Mouse (Mus musculus) heart, embryonic 13.5 days (tissue): ENCODE measurements around the gene Gucy1a1. TPM values are rescaled to one million over a fixed set of nuclear protein-coding genes. Genes with fewer than 3 reads are reported as not detected.

Experiments
- ATAC-seq: fragments of 200-750 bp; cut with Nextera tagmentation; 2 replicates; pipeline ENCODE4 v1.8.0; 2017; ENCODE audit warnings: moderate TSS enrichment; ENCODE audit not compliant: insufficient number of reproducible peaks, low FRiP score, low TSS enrichment; ENCODE audit errors: extremely low read depth
- H3K27ac ChIP-seq: fragments of 300-500 bp; sonication (generic); replicated peaks from 2 replicates; pipeline ENCODE4 v1.5.1; 2015; ENCODE audit warnings: moderate library complexity, mild to moderate bottlenecking, inconsistent platforms
- H3K27me3 ChIP-seq: fragments of 300-500 bp; sonication (generic); replicated peaks from 2 replicates; pipeline ENCODE4 v1.6.1; 2015; ENCODE audit warnings: mild to moderate bottlenecking, inconsistent platforms
- H3K36me3 ChIP-seq: fragments of 300-500 bp; sonication (generic); 2 replicates; pipeline ENCODE4 v1.6.1; 2015; ENCODE audit warnings: mild to moderate bottlenecking, inconsistent platforms
- H3K4me1 ChIP-seq: fragments of 300-500 bp; sonication (generic); 2 replicates; pipeline ENCODE4 v1.6.1; 2015; ENCODE audit warnings: inconsistent platforms
- H3K4me2 ChIP-seq: fragments of 300-500 bp; sonication (generic); 2 replicates; pipeline ENCODE4 v1.6.1; 2015; ENCODE audit warnings: inconsistent platforms, mild to moderate bottlenecking, moderate library complexity
- H3K4me3 ChIP-seq: fragments of 300-500 bp; sonication (generic); 2 replicates; pipeline ENCODE4 v1.5.1; 2015; ENCODE audit warnings: moderate library complexity, mild to moderate bottlenecking, inconsistent platforms
- H3K9ac ChIP-seq: fragments of 300-500 bp; sonication (generic); 2 replicates; pipeline ENCODE4 v1.6.1; 2015; ENCODE audit warnings: inconsistent platforms, mild to moderate bottlenecking, moderate library complexity
- H3K9me3 ChIP-seq: fragments of 300-500 bp; sonication (generic); 2 replicates; pipeline ENCODE4 v1.6.1; 2016; ENCODE audit warnings: inconsistent platforms
- WGBS: fragments of 180-500 bp; shearing (Covaris S2); methylation state at CpG from one replicate; pipeline ENCODE4 v1.1.7; 2015; ENCODE audit warnings: mixed read lengths; 5-methylcytosine and 5-hydroxymethylcytosine counted together
- polyA plus RNA-seq: library from polyadenylated mRNA; unstranded; fragments of >200 nt; fragmentation: Nextera tagmentation; extraction: Ambion mirVana; gene quantifications from 2 replicates; pipeline ENCODE4 v1.2.1, GENCODE M21; 2015

Gucy1a1 gene
- polyA plus RNA-seq, 1 experiment from 2014 or later = 54.2 TPM

DNA sequence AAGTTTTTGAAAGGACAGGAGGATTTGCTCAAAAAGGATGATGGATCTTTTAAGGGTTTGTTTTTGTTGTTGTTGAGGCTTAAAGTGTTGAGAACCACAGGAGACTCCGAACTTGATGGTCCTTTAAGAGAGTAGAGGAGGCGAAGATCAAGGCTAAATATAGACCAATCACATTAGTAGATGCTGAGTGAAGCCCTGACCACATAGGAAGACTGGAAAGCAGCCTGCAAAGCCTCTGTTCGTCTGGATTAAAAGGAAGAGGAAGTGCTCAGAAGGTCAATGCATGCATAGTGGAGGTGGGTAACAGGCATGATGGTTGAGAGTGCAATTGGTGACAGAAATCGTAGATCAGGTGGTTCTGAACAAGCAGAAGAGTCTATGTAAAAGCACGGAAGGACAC, 4.8 kb downstream of the Gucy1a1 start:
- H3K27me3 ChIP-seq = no peaks in the 10 kb centered on the region
- no peaks in the 10 kb centered on the region for H3K9me3 ChIP-seq
- peak overlapping the region; percentile 38 for H3K4me3 ChIP-seq
- H3K27ac ChIP-seq = peak overlapping the region; percentile 60
- ATAC-seq = no peak
- peak overlapping the region; percentile 64 for H3K4me2 ChIP-seq
- peaks cover 54% of the 10 kb centered on the region for H3K4me1 ChIP-seq
- peak overlapping the region; percentile 42 for H3K9ac ChIP-seq
- WGBS = 29% methylated on average over 5 of the region's 5 CpGs
- H3K36me3 ChIP-seq = no peaks in the 10 kb centered on the region

DNA sequence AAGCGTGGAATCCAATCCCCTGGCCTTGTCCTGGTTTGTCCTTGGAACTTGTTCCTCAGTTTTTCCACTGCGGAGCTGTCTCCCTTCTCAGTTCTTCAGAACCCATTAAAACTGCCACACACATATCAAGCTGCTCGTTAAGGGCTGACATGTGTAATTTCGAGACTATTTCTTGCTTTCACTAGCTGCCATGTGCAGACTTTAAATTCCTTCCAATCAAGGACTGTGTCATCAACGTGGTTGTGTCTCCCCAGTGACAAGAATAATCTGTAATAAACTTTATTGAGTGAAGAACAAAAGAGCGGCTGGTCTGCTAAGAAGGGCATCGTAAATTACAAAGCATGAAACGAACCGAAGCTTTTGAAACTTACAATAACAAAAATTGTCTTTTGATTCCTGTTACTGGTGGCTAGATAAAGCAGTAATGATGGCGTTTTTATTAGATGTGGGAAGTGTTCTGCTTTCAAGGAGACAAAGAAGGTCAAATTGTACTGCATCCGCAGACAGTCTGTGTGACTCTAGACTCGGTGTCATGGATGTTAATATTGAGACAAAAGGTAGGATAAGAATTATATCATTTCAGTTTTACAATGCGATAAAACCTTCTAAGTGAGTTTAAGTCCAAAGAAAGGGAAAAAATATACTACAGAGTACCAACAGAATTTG, 7.5 kb downstream of the Gucy1a1 start:
- no peak for ATAC-seq
- peak overlapping the region; percentile 44; the same call in 1 of the 2 replicates for H3K9ac ChIP-seq
- peaks cover 37% of the 10 kb centered on the region for H3K4me1 ChIP-seq
- H3K4me3 ChIP-seq = no peak overlapping the region
- H3K9me3 ChIP-seq = no peaks in the 10 kb centered on the region
- WGBS = 51% methylated on average over 13 of the region's 13 CpGs
- 0 out of 2 replicates have a peak, but pooled peaks cover 3% of the 10 kb centered on the region for H3K36me3 ChIP-seq
- H3K27ac ChIP-seq = peak overlapping the region; percentile 80
- H3K4me2 ChIP-seq = peak overlapping the region; percentile 20; the same call in 1 of the 2 replicates
- no peaks in the 10 kb centered on the region for H3K27me3 ChIP-seq

DNA sequence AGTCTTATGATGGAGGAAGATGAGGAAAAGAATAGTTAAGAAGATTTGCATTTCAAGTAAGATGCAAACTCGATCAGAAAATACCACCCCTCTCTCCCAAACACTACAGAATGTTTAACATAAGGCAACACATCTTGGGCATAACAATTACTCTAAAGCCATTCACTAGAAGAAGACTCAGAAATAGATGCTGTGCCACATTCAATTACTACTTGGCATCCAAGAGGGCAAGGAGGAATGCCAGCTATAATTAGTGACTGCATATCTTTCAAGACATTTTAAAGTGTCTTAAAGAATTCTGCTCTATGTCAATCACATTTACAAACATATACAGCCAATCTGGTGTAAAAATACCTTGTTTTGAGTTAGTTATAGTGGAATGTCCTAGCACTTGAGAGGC, 10.1 kb downstream of the Gucy1a1 start:
- Histone ChIP-seq H3K9me3 (no peaks in the 10 kb centered on the region), H3K27me3 (no peaks in the 10 kb centered on the region), H3K4me3 (no peak overlapping the region), H3K9ac (no peak overlapping the region), H3K4me2 (no peak overlapping the region), H3K4me1 (peaks cover 23% of the 10 kb centered on the region), H3K27ac (no peak overlapping the region), H3K36me3 (0 out of 2 replicates have a peak, but pooled peaks cover 3% of the 10 kb centered on the region)
- no peak for ATAC-seq
- 73% methylated on average over 1 of the region's 1 CpGs for WGBS

DNA sequence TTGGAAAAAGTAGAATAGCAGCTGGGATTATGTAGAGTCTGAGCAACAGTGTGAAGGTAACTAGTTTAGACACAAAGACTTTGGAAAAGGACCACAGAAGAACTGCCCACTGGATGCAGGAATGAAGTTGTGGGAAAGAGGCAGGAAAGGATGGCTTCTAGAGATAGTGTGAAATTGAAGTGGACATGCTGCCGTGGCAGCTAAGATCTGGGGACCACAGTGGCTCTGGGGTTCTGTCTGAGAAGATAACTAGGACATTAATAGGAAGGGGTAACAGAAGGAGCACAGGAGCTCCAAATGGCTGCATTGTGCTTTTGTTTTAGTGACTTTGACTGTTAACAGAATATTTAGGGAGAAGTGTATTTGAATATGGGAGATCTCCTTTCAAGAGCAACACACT, 16.3 kb downstream of the Gucy1a1 start:
- no peak overlapping the region for H3K4me2 ChIP-seq
- H3K9ac ChIP-seq = no peak overlapping the region
- no peak for ATAC-seq
- H3K9me3 ChIP-seq = no peaks in the 10 kb centered on the region
- H3K4me3 ChIP-seq = no peak overlapping the region
- 0 out of 2 replicates have a peak, but pooled peaks cover 3% of the 10 kb centered on the region for H3K36me3 ChIP-seq
- peaks cover 30% of the 10 kb centered on the region for H3K4me1 ChIP-seq
- WGBS = 16% methylated on average over 1 of the region's 1 CpGs
- no peaks in the 10 kb centered on the region for H3K27me3 ChIP-seq
- H3K27ac ChIP-seq = peak overlapping the region; percentile 20; the same call in 1 of the 2 replicates

DNA sequence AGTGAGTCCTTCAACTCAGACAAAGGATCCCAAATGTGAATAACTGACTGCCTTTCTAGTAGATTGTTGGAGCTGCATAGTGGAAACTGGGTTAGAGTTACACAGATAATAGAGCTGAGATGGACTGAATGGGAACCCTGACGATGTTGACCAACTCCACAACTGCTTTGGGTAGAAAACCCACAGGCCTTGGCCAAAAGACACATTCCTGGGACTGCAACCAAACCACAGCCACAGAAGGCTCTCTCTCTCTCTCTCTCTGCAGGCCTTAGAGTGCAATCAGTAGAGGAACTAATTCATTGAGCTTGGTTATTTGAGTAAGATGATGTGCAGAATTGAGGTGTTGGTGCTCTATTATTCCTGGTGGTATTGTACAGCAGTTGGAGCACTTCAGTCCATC, 21.0 kb downstream of the Gucy1a1 start:
- Histone ChIP-seq H3K4me2 (no peak overlapping the region), H3K4me3 (no peak overlapping the region), H3K9ac (no peak overlapping the region), H3K27ac (no peak overlapping the region), H3K4me1 (peaks cover 28% of the 10 kb centered on the region), H3K9me3 (no peaks in the 10 kb centered on the region), H3K27me3 (no peaks in the 10 kb centered on the region), H3K36me3 (peaks cover 8% of the 10 kb centered on the region)
- WGBS = 75% methylated on average over 1 of the region's 1 CpGs
- ATAC-seq = no peak

DNA sequence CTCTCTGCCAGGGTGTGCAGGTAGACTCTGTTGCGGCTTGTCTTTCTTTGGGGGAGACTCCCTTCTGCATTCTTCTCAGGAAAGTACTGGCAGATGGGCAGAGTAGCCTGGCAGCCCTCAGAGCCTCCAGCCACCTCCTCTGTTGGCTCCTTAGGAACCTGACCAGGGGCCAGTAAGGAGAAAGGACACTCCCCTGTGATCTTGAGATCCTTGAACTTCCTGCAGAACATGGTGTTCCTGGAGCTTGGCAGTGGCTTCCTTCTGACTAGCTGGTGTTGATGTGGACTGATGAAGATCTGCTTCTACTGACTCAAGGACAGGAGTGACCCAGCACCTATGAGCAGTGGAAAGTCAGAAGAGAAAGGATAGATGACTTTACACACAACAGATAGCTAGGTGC, 26.7 kb downstream of the Gucy1a1 start:
- Histone ChIP-seq H3K27me3 (no peaks in the 10 kb centered on the region), H3K4me1 (peaks cover 15% of the 10 kb centered on the region), H3K36me3 (peaks cover 28% of the 10 kb centered on the region), H3K9ac (no peak overlapping the region), H3K27ac (no peak overlapping the region), H3K9me3 (no peaks in the 10 kb centered on the region), H3K4me3 (no peak overlapping the region), H3K4me2 (no peak overlapping the region)
- ATAC-seq = no peak
- 66% methylated on average over 1 of the region's 1 CpGs for WGBS

DNA sequence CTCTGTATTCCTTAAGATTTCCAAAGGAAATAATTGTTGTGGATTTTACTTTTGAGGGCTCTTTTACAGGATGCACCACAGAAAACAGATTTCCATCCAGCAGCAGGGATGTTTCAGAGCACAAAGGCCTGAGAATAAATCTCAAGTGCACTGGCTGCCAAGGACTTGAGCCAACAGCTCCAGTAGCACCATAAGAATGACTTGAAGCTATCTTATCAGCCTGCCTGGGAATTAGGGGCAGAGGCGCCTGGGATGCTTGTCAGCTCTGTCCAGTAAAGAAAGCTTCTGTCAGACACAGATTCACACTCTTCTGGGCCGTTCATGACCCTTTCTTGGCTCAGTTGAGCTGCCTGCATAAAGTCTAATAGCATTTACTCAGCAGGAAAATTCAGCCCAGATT, 33.1 kb downstream of the Gucy1a1 start:
- peaks cover 44% of the 10 kb centered on the region for H3K4me1 ChIP-seq
- no peaks in the 10 kb centered on the region for H3K27me3 ChIP-seq
- peak; percentile 54; the same call in 1 of the 2 replicates for ATAC-seq
- no peak overlapping the region for H3K4me3 ChIP-seq
- H3K9ac ChIP-seq = no peak overlapping the region; the same call in 1 of the 2 replicates
- no peaks in the 10 kb centered on the region for H3K9me3 ChIP-seq
- 5% methylated on average over 2 of the region's 2 CpGs for WGBS
- H3K4me2 ChIP-seq = peak overlapping the region; percentile 28
- peaks cover 35% of the 10 kb centered on the region for H3K36me3 ChIP-seq
- peak overlapping the region; percentile 87 for H3K27ac ChIP-seq

DNA sequence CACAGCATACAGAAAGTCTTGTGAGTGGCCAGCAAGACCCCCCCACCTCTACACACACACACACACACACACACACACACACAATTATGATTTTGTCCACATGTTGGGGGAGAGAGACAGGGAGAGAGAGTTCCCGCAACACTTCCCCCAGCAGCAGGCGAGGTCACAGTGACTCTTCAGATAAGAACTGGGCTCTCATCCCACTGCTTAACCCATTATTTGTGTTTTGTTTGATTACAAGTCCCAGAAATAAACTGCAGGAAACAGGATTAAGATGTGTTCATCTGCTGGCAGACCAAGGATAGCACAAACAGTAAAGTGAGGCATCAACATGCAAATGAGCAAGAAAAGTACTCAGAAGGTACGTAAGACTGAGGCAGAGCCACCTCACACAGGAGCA, 33.6 kb downstream of the Gucy1a1 start:
- Histone ChIP-seq H3K4me1 (peaks cover 44% of the 10 kb centered on the region), H3K4me2 (peak overlapping the region; percentile 28), H3K27ac (peak overlapping the region; percentile 87), H3K4me3 (no peak overlapping the region), H3K27me3 (no peaks in the 10 kb centered on the region), H3K9ac (no peak overlapping the region; the same call in 1 of the 2 replicates), H3K36me3 (peaks cover 36% of the 10 kb centered on the region), H3K9me3 (no peaks in the 10 kb centered on the region)
- ATAC-seq = no peak; the same call in 1 of the 2 replicates
- 12% methylated on average over 3 of the region's 3 CpGs for WGBS

DNA sequence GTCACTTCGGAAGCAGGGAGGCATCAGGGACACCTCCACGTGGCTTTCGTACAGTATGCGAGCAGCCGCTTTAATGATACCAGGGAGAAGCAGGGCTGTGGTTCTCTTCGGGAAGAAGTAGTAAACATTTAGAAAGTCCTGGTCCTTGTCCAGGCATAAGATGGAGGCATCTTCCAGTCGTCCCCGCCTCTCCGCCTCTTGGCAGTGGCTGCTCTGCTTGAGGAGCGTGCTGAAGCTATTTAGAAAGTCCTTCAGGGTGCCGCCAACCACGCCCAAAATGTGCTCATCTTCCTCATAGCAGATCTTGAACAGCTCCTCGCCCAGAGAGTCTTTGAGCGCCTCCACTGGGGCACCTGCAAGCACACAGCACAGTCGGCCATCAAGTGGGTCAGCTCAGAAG, 36.6 kb downstream of the Gucy1a1 start:
- Histone ChIP-seq H3K9ac (no peak overlapping the region), H3K27ac (peak overlapping the region; percentile 32), H3K4me2 (no peak overlapping the region), H3K27me3 (no peaks in the 10 kb centered on the region), H3K4me3 (no peak overlapping the region), H3K36me3 (peaks cover 38% of the 10 kb centered on the region), H3K9me3 (no peaks in the 10 kb centered on the region), H3K4me1 (peaks cover 61% of the 10 kb centered on the region)
- ATAC-seq = no peak
- 83% methylated on average over 15 of the region's 15 CpGs for WGBS

DNA sequence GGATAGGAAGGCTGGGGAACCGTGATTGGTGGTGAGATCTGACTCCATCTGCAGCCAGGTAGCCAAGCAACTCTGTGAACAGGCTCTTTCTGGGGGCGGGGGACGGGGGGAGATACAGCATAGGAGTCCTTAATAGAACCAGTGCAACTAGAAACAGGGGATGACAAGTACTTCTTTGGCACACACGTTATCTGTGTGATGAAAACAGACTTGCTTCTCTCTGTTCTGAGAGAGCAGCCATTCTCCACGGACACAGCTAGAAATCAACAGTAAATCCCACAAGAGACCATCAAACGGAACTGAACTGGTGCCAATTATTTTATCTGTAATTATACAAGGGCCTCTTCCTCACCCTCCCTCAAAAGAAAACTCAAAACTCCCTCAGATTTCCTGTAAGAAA, 41.4 kb downstream of the Gucy1a1 start:
- Histone ChIP-seq H3K9ac (0 out of 2 replicates have a peak overlapping the region, but pooled peaks have one; percentile 8), H3K9me3 (no peaks in the 10 kb centered on the region), H3K36me3 (peaks cover 44% of the 10 kb centered on the region), H3K27ac (peak overlapping the region; percentile 58), H3K4me3 (no peak overlapping the region), H3K4me2 (peak overlapping the region; percentile 7; the same call in 1 of the 2 replicates), H3K4me1 (peaks cover 38% of the 10 kb centered on the region), H3K27me3 (no peaks in the 10 kb centered on the region)
- 17% methylated on average over 6 of the region's 6 CpGs for WGBS
- ATAC-seq = no peak

DNA sequence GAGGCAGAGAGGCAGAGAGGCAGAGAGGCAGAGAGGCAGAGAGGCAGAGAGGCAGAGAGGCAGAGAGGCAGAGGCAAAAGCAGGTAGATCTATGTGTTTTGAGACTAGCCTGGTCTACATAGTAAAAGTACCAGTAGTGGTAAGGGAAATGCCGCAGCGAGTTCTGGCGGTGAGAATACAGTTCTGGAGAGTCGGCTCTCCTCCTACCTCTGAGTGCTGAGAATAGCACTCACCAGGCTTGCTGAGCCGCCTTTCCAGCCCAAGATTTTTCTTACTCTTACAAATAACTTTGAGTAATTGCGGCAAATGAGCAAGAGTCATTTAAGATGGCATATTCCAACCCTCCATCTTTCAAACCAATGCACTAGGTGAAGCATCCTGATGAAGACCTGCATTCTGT, 46.5 kb downstream of the Gucy1a1 start:
- no peak overlapping the region for H3K4me3 ChIP-seq
- H3K27ac ChIP-seq = no peak overlapping the region
- WGBS = 72% methylated on average over 6 of the region's 6 CpGs
- no peaks in the 10 kb centered on the region for H3K27me3 ChIP-seq
- H3K4me1 ChIP-seq = peaks cover 11% of the 10 kb centered on the region
- H3K9ac ChIP-seq = no peak overlapping the region
- H3K9me3 ChIP-seq = no peaks in the 10 kb centered on the region
- H3K36me3 ChIP-seq = peaks cover 46% of the 10 kb centered on the region
- ATAC-seq = no peak
- H3K4me2 ChIP-seq = no peak overlapping the region

DNA sequence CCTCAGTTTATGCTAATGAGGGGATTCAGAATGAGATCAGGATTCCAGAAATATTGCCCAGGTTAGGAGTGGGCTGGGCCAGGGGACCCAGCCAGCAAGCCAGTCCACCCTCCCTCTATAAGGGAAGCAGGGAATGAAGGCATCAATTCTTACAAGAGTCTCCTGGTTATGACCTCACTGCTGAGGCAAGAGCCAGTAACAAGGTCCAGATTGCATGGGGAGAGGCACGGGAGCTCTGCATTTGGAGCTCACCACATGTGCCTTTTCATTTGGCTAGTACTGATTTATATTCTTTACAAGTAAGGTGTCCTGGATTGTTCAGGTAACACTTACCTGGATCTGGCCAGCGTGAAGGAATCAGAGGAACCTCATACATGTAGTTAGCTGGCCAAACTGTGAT, 48.8 kb downstream of the Gucy1a1 start:
- Histone ChIP-seq H3K9ac (no peak overlapping the region), H3K4me3 (no peak overlapping the region), H3K36me3 (peaks cover 53% of the 10 kb centered on the region), H3K27ac (no peak overlapping the region), H3K9me3 (no peaks in the 10 kb centered on the region), H3K4me1 (no peaks in the 10 kb centered on the region), H3K4me2 (no peak overlapping the region), H3K27me3 (no peaks in the 10 kb centered on the region)
- WGBS = 69% methylated on average over 2 of the region's 2 CpGs
- ATAC-seq = no peak
